Mouse (Mus musculus) liver, adult 2 months (tissue): Measurements from ENCODE around the gene Mpdu1.

Source experiments
- CTCF ChIP-seq: fragments of 200-500 bp; IDR thresholded peaks from 2 replicates; pipeline ENCODE4 v1.5.1; 2011; ENCODE audit warnings: low read depth, low read length, control low read depth
- POLR2A ChIP-seq: fragments of 200-500 bp; IDR thresholded peaks from 2 replicates; pipeline ENCODE4 v1.6.1; 2011; ENCODE audit warnings: low read length, control low read depth; ENCODE audit not compliant: insufficient read depth; ENCODE audit errors: extremely low read depth

DNA sequence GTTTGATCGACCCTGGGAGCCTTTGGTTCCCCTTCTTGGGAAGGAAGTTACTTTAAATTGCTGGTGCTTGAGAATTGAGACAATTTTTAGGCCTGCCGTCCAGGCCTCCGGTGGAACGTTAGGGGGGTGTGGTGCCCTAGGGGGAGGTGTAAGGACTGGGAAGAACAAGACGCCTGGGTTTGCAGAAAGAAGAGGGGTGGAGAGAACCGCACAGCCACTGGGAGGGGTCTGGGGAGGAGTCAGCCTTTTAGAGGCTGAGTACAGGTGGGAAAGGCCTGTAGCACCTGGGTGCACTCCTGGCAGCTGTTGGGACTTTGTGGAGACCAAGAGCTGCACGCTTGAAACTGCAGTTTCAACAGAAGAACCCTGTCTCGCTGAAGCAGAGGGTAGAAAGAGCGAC lies 7.7 kb downstream of the Mpdu1 start:
- TF ChIP-seq CTCF (no peak), POLR2A (no peak)
